13 mouse cellular contexts compared by ENCODE assay signal in genomic region chr12:38140039-38140438, GRCm38 (mm10).
DNase-seq lines count a peak whose midpoint lies in the region; ATAC-seq and TF ChIP-seq lines count a peak whose summit lies in the region.
"Had no signal": no experiment of that assay in that cellular context is flagged by ENCODE, and none has a peak within 500 bp of the region (broad histone marks: within the 10 kb centered on the region; RNA-seq: fewer than 3 reads in every experiment).

No protein-coding gene starts in this region.

- H3K4me1 ChIP-seq in forebrain, embryonic 14.5 days (ENCODE audit: control insufficient read depth, insufficient read depth, low read length), result no peaks in the 10 kb centered on the region
- H3K4me1 ChIP-seq in forebrain, embryonic 12.5 days, result no peaks in the 10 kb centered on the region
- no peaks in the 10 kb centered on the region for H3K4me1 ChIP-seq in kidney, postnatal 0 days (replicated peaks; ENCODE audit: insufficient read depth, low read length)
- H3K4me1 ChIP-seq: heart, embryonic 12.5 days; limb, embryonic 15.5 days had no signal

- no peak overlapping the region for H3K4me3 ChIP-seq in forebrain, embryonic 14.5 days (ENCODE audit: low read depth, low read length)
- H3K4me3 ChIP-seq in forebrain, embryonic 12.5 days (replicated peaks), result no peak overlapping the region
- H3K4me3 ChIP-seq in kidney, postnatal 0 days (replicated peaks; ENCODE audit: low read depth, low read length), result no peak overlapping the region
- H3K4me3 ChIP-seq: heart, embryonic 12.5 days; limb, embryonic 15.5 days had no signal

- peak; percentile 63 for TF ChIP-seq CTCF in kidney, postnatal 0 days (IDR thresholded peaks at IDR 0.05; ENCODE audit: low read depth)
- no peak for TF ChIP-seq CTCF in brain, embryonic 14.5 days (IDR thresholded peaks at IDR 0.05; ENCODE audit: borderline replicate concordance, extremely low read depth, insufficient read depth, insufficient read length)

- no peaks in the 10 kb centered on the region for H3K36me3 ChIP-seq in forebrain, embryonic 14.5 days (ENCODE audit: control insufficient read depth, insufficient read depth, low read length)
- no peaks in the 10 kb centered on the region for H3K36me3 ChIP-seq in forebrain, embryonic 12.5 days (replicated peaks)
- H3K36me3 ChIP-seq in kidney, postnatal 0 days (ENCODE audit: insufficient read depth, low read length), result no peaks in the 10 kb centered on the region
- H3K36me3 ChIP-seq: heart, embryonic 12.5 days; limb, embryonic 15.5 days had no signal

- TF ChIP-seq POLR2A in brain, embryonic 14.5 days (IDR thresholded peaks at IDR 0.05; ENCODE audit: borderline replicate concordance, extremely low read depth, insufficient read depth, insufficient read length, poor library complexity, severe bottlenecking), result no peak

- peak; percentile 64 for DNase-seq in forebrain, embryonic 14.5 days (ENCODE audit: low spot score)
- peak; percentile 50 for DNase-seq in kidney, postnatal 0 days (ENCODE audit: low spot score)
- no peak for DNase-seq in kidney, postnatal 14 days
- DNase-seq in A20 (ENCODE audit: low read depth, low spot score), result peak; percentile 38
- peak; percentile 75 for DNase-seq in brain, embryonic 14.5 days (ENCODE audit: low read depth)
- DNase-seq in adrenal gland, postnatal 25 days, result no peak
- DNase-seq in ovary, postnatal 36 days (ENCODE audit: low spot score), result no peak
- DNase-seq: thymus, postnatal 14 days had no signal

- ATAC-seq in forebrain, embryonic 14.5 days, result peak; percentile 37; the same call in 1 of the 2 replicates
- no peak; the same call in 1 of the 2 replicates for ATAC-seq in forebrain, embryonic 12.5 days (ENCODE audit: low FRiP score)
- no peak for ATAC-seq in kidney, postnatal 0 days (replicated peaks; ENCODE audit: low FRiP score, low read depth)
- ATAC-seq: CD4-positive, CD25-positive, alpha-beta regulatory T cell, adult 4 months; inflammation-experienced regulatory T-cells, adult 6 months had no signal

- no peak overlapping the region for H3K4me2 ChIP-seq in forebrain, embryonic 14.5 days (ENCODE audit: low read length)
- H3K4me2 ChIP-seq in forebrain, embryonic 12.5 days, result no peak overlapping the region
- no peak overlapping the region for H3K4me2 ChIP-seq in kidney, postnatal 0 days (ENCODE audit: low read length)
- H3K4me2 ChIP-seq: heart, embryonic 12.5 days; limb, embryonic 15.5 days had no signal

- no peaks in the 10 kb centered on the region for H3K9me3 ChIP-seq in forebrain, embryonic 14.5 days (replicated peaks; ENCODE audit: control insufficient read depth, low read length)
- no peaks in the 10 kb centered on the region for H3K9me3 ChIP-seq in forebrain, embryonic 12.5 days
- H3K9me3 ChIP-seq in kidney, postnatal 0 days (replicated peaks; ENCODE audit: low read length), result no peaks in the 10 kb centered on the region
- H3K9me3 ChIP-seq: heart, embryonic 12.5 days; limb, embryonic 15.5 days had no signal

- H3K9ac ChIP-seq in forebrain, embryonic 14.5 days (ENCODE audit: low read length), result no peak overlapping the region
- H3K9ac ChIP-seq in forebrain, embryonic 12.5 days, result no peak overlapping the region
- H3K9ac ChIP-seq in kidney, postnatal 0 days (ENCODE audit: low read depth, low read length), result no peak overlapping the region
- H3K9ac ChIP-seq: heart, embryonic 12.5 days; limb, embryonic 15.5 days had no signal

- no peaks in the 10 kb centered on the region for H3K27me3 ChIP-seq in forebrain, embryonic 14.5 days (replicated peaks; ENCODE audit: control insufficient read depth, insufficient read depth, low read length)
- no peaks in the 10 kb centered on the region for H3K27me3 ChIP-seq in forebrain, embryonic 12.5 days
- no peaks in the 10 kb centered on the region for H3K27me3 ChIP-seq in kidney, postnatal 0 days (ENCODE audit: insufficient read depth, low read length)
- H3K27me3 ChIP-seq: heart, embryonic 12.5 days; limb, embryonic 15.5 days had no signal

- H3K27ac ChIP-seq in forebrain, embryonic 14.5 days (ENCODE audit: low read depth, low read length), result no peak overlapping the region
- H3K27ac ChIP-seq in forebrain, embryonic 12.5 days, result no peak overlapping the region
- H3K27ac ChIP-seq in kidney, postnatal 0 days, result no peak overlapping the region
- H3K27ac ChIP-seq: limb, embryonic 15.5 days had no signal

Comparison
In these comparisons a context has a peak if more than half of its experiments do, and no peak if none do; other contexts are left out.
1. DNase-seq: peak in forebrain, embryonic 14.5 days (single experiment), kidney, postnatal 0 days (single experiment), A20 (single experiment) and brain, embryonic 14.5 days (single experiment); none in kidney, postnatal 14 days (single experiment), adrenal gland, postnatal 25 days (single experiment) and ovary, postnatal 36 days (single experiment).